Mouse (Mus musculus) forebrain, embryonic 16.5 days (tissue): Measurements from ENCODE around the gene S1pr1. TPM values are rescaled to one million over a fixed set of nuclear protein-coding genes. Genes with fewer than 3 reads are reported as not detected.

Source experiments
- ATAC-seq: fragments of 200-750 bp; cut with Nextera tagmentation; 2 replicates; pipeline ENCODE4 v1.8.0; 2017; ENCODE audit warnings: mild to moderate bottlenecking, moderate library complexity
- H3K27ac ChIP-seq: fragments of 300-500 bp; sonication (generic); 2 replicates; pipeline ENCODE4 v1.5.1; 2014; ENCODE audit warnings: low read length, control low read depth
- H3K27me3 ChIP-seq: fragments of 300-500 bp; sonication (generic); replicated peaks from 2 replicates; pipeline ENCODE4 v1.6.1; 2014; ENCODE audit warnings: low read length; ENCODE audit not compliant: control insufficient read depth, insufficient read depth
- H3K36me3 ChIP-seq: fragments of 300-500 bp; sonication (generic); 2 replicates; pipeline ENCODE4 v1.6.1; 2014; ENCODE audit not compliant: control insufficient read depth, insufficient read depth
- H3K4me1 ChIP-seq: fragments of 300-500 bp; sonication (generic); replicated peaks from 2 replicates; pipeline ENCODE4 v1.6.1; 2014; ENCODE audit warnings: low read length; ENCODE audit not compliant: control insufficient read depth, insufficient read depth
- H3K4me2 ChIP-seq: fragments of 300-500 bp; sonication (generic); 2 replicates; pipeline ENCODE4 v1.6.1; 2014; ENCODE audit warnings: mild to moderate bottlenecking, low read length, control low read depth
- H3K4me3 ChIP-seq: fragments of 300-500 bp; sonication (generic); replicated peaks from 2 replicates; pipeline ENCODE4 v1.5.1; 2014; ENCODE audit warnings: mild to moderate bottlenecking, low read length, control low read depth
- H3K9ac ChIP-seq: fragments of 300-500 bp; sonication (generic); replicated peaks from 2 replicates; pipeline ENCODE4 v1.6.1; 2014; ENCODE audit warnings: low read depth, low read length, control low read depth
- H3K9me3 ChIP-seq: fragments of 300-500 bp; sonication (generic); 2 replicates; pipeline ENCODE4 v1.6.1; 2016; ENCODE audit warnings: low read length; ENCODE audit not compliant: control insufficient read depth
- WGBS: fragments of 180-500 bp; shearing (Covaris S2); extraction: QIAGEN DNeasy Blood & Tissue Kit; methylation state at CpG from one replicate; pipeline ENCODE4 v1.1.7; 2014; 5-methylcytosine and 5-hydroxymethylcytosine counted together
- polyA plus RNA-seq: library from polyadenylated mRNA; unstranded; fragments of >200 nt; fragmentation: Nextera tagmentation; extraction: Ambion mirVana; gene quantifications from 2 replicates; pipeline ENCODE4 v1.2.1, GENCODE M21; 2015

The S1pr1 gene
- polyA plus RNA-seq, 1 experiment from 2014 or later = 26.4 TPM

DNA sequence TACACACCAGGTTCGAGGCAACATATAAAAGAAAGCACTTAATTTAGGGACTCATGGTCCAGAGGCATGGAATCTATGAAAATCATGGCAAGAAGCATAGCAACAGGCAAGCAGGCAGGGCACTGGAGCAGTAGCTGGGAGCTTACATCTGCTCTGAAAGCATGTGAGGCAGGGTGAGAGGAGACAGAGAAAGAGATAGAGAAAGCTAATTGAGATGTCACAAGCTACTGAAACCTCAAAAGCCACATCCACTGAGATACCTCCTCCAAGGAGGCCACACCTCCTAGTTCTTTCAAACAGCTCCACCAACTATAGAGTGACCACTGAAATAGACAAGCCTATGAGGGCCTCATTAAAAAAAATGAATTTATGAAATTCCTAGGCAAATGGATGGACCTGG lies 45.6 kb downstream of the S1pr1 start:
- no peaks in the 10 kb centered on the region for H3K9me3 ChIP-seq
- no peaks in the 10 kb centered on the region for H3K36me3 ChIP-seq
- no peak overlapping the region for H3K27ac ChIP-seq
- no peaks in the 10 kb centered on the region for H3K27me3 ChIP-seq
- ATAC-seq = no peak
- WGBS = 83% methylated on average over 1 of the region's 1 CpGs
- no peaks in the 10 kb centered on the region for H3K4me1 ChIP-seq
- no peak overlapping the region for H3K9ac ChIP-seq
- no peak overlapping the region for H3K4me2 ChIP-seq
- H3K4me3 ChIP-seq = no peak overlapping the region

DNA sequence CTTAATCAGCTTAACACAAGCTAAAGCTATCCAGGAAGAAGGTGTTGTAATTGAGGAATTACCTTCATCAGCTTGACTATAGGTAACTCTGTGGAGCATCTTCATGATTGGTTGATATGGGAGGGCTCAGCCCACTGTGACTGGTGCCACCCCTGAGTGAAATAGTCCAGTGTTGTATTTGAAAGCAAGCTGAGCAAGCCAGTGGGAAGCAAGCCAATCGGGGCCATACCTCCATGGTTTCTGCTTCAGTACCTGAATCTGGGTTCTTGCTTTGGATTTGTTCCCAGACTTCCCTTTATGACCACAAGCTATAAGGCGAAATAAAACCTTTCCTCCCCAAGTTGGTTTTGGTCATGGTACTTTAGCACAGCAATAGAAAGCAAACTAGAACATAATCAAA lies 47.7 kb downstream of the S1pr1 start:
- no peak overlapping the region for H3K9ac ChIP-seq
- H3K27ac ChIP-seq = no peak overlapping the region
- no peak overlapping the region for H3K4me3 ChIP-seq
- H3K36me3 ChIP-seq = no peaks in the 10 kb centered on the region
- no peak overlapping the region for H3K4me2 ChIP-seq
- no peaks in the 10 kb centered on the region; the same call in 1 of the 2 replicates for H3K4me1 ChIP-seq
- H3K27me3 ChIP-seq = no peaks in the 10 kb centered on the region
- H3K9me3 ChIP-seq = no peaks in the 10 kb centered on the region
- ATAC-seq = no peak
- WGBS = 67% methylated on average over 2 of the region's 2 CpGs

DNA sequence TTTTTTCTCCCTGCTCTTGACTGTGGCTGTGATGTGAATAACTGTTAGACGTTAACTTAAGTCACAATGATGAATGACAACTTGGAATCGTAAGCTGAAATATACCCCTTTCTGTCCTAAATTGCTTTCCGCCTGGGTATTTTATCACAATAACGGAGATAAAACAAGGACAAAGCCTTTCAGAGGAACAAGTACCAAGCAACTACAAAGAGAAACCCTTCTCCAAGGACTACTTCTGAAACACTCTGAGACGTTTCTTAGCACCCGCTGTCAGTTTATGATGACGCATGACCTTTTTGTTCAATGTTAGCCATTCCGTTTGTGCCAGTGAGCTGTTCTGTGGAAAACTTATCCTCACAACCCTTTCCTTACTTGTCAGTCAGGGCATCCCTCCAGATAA lies 48.3 kb downstream of the S1pr1 start:
- Histone ChIP-seq H3K4me2 (no peak overlapping the region), H3K36me3 (no peaks in the 10 kb centered on the region), H3K27me3 (no peaks in the 10 kb centered on the region), H3K9ac (no peak overlapping the region), H3K4me1 (no peaks in the 10 kb centered on the region; the same call in 1 of the 2 replicates), H3K27ac (no peak overlapping the region), H3K4me3 (no peak overlapping the region), H3K9me3 (no peaks in the 10 kb centered on the region)
- 45% methylated on average over 8 of the region's 8 CpGs for WGBS
- no peak for ATAC-seq

DNA sequence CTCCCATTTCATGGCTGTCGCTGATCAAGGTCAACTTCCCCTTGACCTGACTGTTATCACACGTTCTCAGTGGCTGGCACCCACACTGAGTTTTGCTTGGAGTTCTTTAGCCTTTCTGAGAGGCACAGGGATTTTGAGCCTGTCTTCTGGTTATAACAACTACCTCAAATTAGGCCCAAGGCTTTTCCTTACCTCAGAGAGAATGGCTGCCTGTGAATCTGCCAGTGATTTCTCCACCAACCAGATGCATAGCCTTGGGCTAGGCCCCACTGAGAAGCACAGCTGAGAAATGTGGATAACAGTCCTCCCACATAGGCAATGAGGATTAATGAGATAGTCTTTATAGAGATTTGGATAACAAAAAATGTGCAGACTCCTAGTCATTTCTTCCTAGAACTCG lies 50.4 kb downstream of the S1pr1 start:
- Histone ChIP-seq H3K9ac (no peak overlapping the region), H3K9me3 (no peaks in the 10 kb centered on the region), H3K27ac (no peak overlapping the region), H3K36me3 (no peaks in the 10 kb centered on the region), H3K4me1 (no peaks in the 10 kb centered on the region; the same call in 1 of the 2 replicates), H3K4me2 (no peak overlapping the region), H3K27me3 (no peaks in the 10 kb centered on the region), H3K4me3 (no peak overlapping the region)
- ATAC-seq = no peak
- 67% methylated on average over 3 of the region's 3 CpGs for WGBS

DNA sequence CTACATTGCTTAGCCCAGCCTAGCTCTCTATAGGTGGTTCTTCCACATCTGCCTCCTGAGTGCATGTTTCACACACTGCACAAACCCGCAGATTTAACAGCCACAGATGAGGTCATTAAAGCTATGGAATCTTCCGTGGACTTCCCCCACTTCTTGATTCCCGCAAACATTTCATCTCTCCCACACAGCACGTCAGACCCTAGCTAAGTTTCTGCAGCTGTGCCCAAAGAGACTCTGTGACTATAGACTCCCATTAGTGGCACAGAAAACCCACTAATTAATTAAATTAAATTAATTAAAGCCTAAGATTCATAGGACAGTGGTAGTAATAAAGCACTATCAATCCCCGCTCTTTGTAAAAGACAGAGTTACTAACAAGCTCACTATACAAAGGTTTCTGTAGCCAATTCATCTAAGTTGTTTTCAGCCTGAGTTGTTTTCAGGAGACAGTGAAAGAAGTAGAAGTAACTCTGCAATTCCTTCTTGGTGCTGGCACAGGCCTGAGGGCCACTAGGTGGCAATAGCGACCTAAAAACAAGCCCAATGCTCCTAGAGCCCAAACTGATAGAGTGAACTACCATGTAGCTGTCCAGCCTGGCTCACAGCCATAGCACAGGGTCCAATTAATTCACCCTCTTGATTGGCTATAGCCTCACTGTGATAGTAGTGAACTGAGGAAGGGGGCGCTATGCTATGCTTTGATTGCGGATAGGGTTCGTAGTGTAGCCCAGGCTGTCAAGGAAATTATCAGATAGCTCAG lies 54.0 kb downstream of the S1pr1 start:
- Histone ChIP-seq H3K4me3 (no peak overlapping the region), H3K9ac (no peak overlapping the region), H3K4me2 (no peak overlapping the region), H3K4me1 (no peaks in the 10 kb centered on the region; the same call in 1 of the 2 replicates), H3K27ac (no peak overlapping the region), H3K36me3 (no peaks in the 10 kb centered on the region), H3K27me3 (no peaks in the 10 kb centered on the region), H3K9me3 (no peaks in the 10 kb centered on the region)
- 18% methylated on average over 9 of the region's 9 CpGs for WGBS
- ATAC-seq = peak; percentile 89

Other genes starting within 250 kb of the S1pr1 start
- 30.2 and 32.6 TPM in 2 replicates for gene Dph5, start 172.8 kb upstream of the S1pr1 start, polyA plus RNA-seq